Mouse (Mus musculus) ES-CJ7 (cell line): ENCODE results near the gene Ccdc38.
"Not testable (repeated sequence)": the region's sequence is repeated elsewhere in the genome, so short reads cannot be mapped to it uniquely, and the experiment has no call there.

ENCODE experiments used
- DNase-seq: peaks from one replicate; pipeline ENCODE4 v3.0.0; 2011; ENCODE audit warnings: low read depth, low spot score

The Ccdc38 gene

GRCm38 (mm10) chr10:93548991-93549390, 8.6 kb downstream of the Ccdc38 start:
- DNase-seq, result peak; percentile 91

GRCm38 (mm10) chr10:93549821-93550220, 9.4 kb downstream of the Ccdc38 start:
- peak; percentile 17 for DNase-seq

DNA sequence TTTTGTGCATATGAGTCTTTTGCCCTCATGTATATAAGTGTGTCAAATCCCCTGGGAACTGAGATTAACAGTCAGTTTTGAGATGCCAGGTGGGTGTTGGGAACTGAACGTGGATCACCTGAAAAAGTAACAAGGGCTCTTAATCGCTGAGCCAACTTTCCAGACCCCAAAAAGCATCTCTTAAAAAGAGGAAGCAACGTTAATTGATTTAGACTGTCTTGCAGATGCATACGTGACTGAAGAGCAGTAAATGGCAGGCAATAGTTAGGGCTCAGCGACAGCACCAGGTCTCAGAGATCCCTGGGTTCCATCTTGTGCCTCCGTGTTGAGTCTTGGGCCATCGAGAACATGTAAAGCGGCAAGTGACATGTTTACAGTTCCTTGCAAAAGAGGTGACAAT, 12.2 kb downstream of the Ccdc38 start:
- no peak for DNase-seq

DNA sequence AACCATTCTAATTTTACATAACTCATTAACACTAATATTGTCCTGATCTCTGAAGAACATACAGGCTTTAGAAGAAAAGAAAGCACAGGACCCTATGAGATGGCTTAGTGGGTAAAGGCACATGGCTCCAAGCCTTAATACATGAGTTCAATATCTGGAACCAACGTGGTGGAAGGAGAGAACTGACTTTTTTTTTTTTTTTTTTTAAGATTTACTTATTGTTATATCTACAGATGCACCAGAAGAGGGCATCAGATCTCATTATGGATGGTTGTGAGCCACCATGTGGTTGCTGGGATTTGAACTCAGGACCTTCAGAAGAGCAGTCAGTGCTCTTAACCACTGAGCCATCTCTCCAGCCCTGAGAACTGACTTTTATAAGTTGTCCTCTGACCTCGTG, 17.5 kb downstream of the Ccdc38 start:
- DNase-seq, result not testable (repeated sequence)

- DNase-seq, result no peak
Observed at GRCm38 (mm10) chr10:93559786-93560185, 19.4 kb downstream of the Ccdc38 start.

- DNase-seq, result no peak
Observed at GRCm38 (mm10) chr10:93564518-93565090, 24.2 kb downstream of the Ccdc38 start.

GRCm38 (mm10) chr10:93567066-93567465, 26.6 kb downstream of the Ccdc38 start:
- no peak for DNase-seq

DNA sequence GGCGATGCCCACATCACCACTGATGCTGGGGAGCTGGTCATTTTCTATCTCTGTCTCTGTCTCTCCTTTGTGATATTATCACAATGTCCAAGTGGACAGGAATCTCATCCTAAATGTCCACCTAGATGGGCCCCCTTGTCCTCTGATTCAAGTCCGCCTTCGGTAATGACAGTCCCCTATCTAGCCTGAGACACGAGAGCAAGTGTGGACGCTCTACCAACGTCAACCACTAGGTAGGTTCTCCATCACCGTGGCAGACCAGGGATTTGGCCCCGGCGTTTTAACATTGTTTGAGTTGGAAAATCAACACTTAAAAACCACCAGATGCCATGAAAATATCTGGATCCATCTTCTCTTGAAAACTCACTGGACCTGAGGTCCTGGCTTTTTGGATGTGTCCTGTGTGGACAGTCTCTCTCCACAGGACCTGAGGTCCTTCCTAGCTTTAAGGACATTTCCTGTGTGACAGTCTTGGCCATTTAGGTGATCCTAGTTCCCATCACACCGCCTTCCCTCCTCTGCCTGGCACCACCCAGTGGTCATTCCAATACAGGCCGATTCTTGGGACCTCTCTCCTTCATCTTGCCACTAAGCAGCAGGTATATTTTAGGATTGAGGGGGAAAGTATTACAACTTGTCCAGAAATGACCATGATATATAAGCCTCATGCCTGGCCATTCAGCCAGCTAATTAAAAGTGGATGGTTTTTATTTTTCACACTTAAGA, 27.6 kb downstream of the Ccdc38 start:
- DNase-seq, result no peak

DNA sequence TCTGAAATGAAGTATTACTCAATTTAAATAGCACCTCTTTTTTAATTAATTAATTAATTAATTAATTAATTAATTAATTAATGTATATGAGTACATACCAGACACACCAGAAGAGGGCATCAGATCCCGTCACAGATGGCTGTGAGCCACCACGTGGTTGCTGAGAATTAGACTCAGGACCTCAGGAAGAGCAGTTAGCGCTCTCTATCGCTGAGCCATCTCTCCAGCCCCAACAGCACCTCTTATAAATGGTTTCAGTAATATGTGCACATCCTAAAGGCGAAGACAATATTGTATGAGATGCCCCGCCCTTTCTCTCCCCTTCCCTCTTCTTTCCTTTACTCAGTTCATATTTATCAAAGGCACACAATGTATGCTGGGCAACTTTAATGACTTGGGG, 28.2 kb downstream of the Ccdc38 start:
- DNase-seq, result no peak

DNA sequence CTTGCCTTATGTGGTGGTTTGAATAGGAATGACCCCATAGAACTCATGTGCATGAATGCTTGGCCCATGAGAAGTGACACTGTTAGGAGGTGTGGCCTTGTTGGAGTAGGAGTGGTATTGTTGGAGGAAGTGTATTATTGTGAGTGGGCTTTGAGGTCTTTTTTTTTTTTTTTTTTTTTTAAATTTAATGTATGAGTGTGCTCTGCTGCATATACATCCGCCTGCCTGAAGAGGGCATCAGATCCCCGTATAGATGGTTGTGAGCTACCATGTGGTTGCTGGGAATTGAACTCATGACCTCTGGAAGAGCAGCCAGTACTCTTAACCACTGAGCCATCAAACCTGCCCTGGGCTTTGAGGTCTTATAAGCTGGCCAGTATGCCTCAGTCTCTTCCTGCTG, 31.8 kb downstream of the Ccdc38 start:
- peak; percentile 47 for DNase-seq

GRCm38 (mm10) chr10:93574966-93575365, 34.5 kb downstream of the Ccdc38 start:
- DNase-seq, result no peak

DNA sequence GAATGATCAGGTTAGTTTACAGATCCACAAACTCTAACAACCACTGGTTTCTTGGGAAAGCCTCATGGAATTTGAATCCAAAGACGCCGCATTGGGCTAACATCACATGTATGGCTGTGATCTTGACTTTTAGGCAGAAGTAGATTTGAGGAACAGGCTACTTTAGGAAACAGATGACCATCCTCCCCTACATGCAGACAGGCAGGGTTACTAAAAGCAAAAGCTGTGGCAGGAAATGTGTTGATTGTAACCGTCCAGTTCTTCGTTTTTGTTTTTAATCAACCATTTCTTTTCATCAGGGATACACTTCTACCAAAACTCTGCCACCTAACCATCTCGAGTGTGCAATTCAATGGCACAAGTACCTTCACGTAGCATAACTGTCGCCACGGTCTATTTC, 35.5 kb downstream of the Ccdc38 start:
- no peak for DNase-seq

- DNase-seq, result peak; percentile 86
Observed at GRCm38 (mm10) chr10:93577271-93577886, 36.9 kb downstream of the Ccdc38 start.

GRCm38 (mm10) chr10:93588796-93589195, 48.4 kb downstream of the Ccdc38 start:
- no peak for DNase-seq

DNA sequence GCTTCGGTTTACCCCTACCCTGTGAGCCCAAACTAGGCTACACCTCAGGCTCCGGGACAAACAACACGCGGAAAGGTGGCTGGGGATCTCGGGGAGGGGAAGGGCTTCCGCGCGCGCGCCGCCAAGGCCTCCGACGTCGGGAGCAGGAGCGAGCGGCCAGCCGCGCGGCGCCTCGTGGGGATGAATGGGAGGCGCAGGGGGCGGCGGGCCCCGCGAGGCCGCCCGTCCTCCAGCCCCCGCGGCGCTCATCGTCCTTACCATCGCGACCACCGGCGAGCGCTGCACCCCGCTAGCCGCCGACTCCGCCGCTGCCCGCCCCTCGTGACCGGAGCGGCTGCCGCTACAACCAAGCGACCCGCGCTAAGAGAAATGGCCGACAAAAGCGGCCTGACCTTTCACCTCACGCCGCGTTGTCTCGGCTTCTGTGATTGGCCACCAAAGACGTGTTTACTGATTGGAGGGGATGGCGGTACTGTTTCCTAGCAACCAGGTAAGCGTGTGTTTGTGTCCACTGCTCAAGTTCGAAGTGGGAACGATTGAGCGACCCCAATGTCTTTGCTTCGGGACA, 48.9 kb downstream of the Ccdc38 start, which contains the start of gene Snrpf:
Gene Snrpf (minus strand): TSS at position 426 of the 568 bp plus-strand sequence.
- DNase-seq, result peak; percentile 97

DNA sequence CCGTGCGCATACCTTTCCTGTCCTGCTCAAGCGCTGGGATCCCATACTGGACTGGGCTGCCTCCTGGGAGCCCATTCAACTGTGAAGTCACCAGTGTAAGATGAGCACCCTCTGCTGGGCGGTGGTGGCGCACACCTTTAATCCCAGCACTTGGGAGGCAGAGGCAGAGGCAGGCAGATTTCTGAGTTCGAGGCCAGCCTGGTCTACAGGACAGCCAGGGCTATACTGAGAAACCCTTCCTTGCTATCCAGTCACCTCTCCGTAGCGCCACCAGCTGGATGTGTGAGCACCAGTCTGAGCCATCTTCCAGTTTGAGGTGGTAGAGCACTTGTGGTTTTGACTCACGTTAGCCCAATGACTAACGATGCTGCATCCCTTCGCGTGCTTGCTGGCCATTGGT, 52.0 kb downstream of the Ccdc38 start:
- peak; percentile 58 for DNase-seq

DNA sequence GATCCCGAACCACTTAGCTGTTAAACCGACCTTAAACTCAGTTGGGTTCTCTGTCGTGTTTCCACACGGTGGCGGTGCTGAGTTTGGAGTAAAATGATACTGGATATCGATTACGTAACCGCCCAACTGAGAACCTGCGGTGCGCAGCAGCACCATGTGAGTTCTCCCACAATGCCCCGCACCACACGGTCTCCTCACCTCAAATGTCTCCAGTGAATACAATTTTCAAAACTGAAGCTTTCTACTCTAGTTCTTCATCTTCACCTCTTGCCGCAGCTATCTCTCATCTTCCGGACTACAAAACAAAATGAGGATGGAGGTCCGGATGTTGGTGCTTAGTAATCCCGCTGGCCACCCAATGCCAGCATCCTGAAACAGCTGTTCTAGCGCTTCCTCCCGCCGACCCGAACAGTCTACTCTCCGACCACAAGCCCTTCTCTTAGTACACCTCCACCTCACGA, 53.6 kb downstream of the Ccdc38 start:
- DNase-seq, result peak; percentile 79

DNA sequence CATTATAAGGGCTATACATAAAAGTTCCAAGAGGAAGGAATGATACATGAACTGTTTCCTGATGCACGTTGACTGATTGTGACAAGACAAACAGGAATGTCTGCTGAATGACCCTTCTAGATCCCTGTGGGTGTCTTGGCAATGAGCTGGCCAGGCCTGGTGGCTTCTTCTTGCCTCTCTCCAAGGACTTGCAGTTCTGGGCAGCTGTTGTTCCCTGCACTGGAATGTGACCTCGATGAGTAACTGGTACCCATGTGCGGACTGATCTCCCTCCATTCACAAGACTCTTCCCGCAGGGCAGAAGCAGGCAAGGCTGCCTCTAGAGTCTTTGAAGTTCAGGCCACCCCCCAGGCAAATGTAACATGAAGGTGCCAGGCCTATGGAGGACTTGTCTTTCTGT, 55.4 kb downstream of the Ccdc38 start:
- peak; percentile 1 for DNase-seq

DNA sequence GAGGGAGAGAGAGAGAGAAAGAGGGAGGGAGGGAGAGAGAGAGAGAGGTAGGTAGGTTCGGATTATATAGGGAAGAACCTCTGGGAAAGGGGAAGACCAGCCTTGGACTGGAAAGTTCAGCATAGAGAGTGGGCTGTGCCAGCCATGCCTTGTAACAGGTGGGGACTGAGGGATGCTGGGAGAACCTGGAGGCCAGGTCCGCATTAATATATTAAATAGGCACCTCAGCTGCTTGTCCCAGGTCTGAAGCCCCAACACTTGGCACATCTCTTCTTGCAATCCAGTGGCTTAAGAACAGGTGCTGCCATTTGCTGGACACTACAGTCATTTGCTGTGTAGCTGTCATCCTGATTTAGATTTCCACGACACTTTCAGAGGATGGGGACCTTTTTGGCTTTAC, 56.2 kb downstream of the Ccdc38 start:
- DNase-seq, result no peak

DNA sequence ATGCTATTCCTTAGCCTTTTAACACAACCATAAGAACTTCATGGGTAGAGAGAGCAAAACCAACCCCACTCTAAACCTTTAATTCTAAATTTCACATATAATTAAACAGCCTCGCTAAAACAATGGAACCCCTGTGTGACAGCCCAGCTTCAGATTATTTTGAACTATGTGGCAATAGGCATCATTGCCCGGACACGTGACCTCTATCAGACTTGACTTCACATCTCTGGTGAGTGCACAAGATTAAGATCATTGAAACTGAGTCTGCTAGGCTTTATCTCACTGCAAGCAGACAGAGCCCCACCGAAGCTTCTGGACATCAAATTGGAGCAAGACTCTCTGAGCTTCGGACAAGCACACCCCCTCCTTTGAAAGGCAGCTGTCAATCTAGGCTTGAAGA, 61.9 kb downstream of the Ccdc38 start:
- no peak for DNase-seq

DNA sequence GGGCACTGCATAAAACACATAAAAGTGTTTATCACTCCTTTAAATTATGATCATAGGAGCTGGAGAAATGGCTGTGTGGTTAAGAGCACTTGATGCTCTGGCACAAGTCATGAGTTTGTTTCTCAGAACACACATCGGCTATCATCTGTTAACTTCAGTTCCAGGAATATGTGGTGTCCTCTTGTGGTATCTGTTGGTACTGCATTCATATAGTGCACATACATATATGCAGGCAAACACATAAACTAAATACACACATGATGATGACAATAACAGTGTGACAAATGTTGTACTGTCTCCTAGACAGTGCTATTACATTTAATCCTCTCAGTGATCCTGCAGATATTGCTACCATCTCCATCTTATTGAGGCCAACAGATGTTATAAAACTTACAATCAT, 62.8 kb downstream of the Ccdc38 start:
- DNase-seq, result peak; percentile 25

DNA sequence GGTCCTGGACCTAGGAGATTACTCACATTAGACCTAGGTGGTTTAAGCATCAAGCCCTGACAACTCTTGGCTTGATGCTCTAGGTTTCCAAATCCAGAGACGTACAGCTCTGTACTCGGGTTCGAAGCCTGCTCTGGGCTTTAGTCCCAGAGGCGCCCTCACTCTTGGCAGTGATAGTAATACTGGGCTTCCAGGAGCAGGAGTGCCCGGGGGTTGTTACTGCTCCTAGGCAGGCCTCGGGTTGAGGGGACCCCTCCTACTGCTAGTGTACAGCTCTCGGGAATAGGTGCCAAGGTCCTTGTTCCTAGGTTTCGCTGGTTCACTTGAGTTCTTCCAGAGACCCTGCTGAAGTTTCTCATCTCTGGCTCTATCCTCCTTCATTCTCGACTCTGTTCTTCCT, 65.9 kb downstream of the Ccdc38 start:
- DNase-seq, result peak; percentile 1

GRCm38 (mm10) chr10:93608051-93608450, 67.6 kb downstream of the Ccdc38 start:
- DNase-seq, result peak; percentile 74
